Mouse (Mus musculus) lung, postnatal 0 days (tissue): ENCODE data around the gene Gabrb1. TPM values are rescaled to one million over a fixed set of nuclear protein-coding genes. Genes with fewer than 3 reads are reported as not detected.

Source experiments
- ATAC-seq: fragments of 200-750 bp; cut with Nextera tagmentation; 2 replicates; pipeline ENCODE4 v1.8.0; 2017; ENCODE audit warnings: moderate library complexity
- DNase-seq: peaks from one replicate; pipeline ENCODE4 v3.0.0-alpha.2; 2016; ENCODE audit warnings: low spot score
- H3K27ac ChIP-seq: fragments of 300-500 bp; sonication (generic); 2 replicates; pipeline ENCODE4 v1.5.1; 2014; ENCODE audit warnings: antibody characterized with exemption, mild to moderate bottlenecking, low read length, mixed read lengths
- H3K27me3 ChIP-seq: fragments of 300-500 bp; sonication (generic); replicated peaks from 2 replicates; pipeline ENCODE4 v1.6.1; 2014; ENCODE audit warnings: low read length, mixed read lengths; ENCODE audit not compliant: insufficient read depth
- H3K36me3 ChIP-seq: fragments of 300-500 bp; sonication (generic); 2 replicates; pipeline ENCODE4 v1.6.1; 2014; ENCODE audit warnings: low read length, mixed read lengths; ENCODE audit not compliant: insufficient read depth
- H3K4me1 ChIP-seq: fragments of 300-500 bp; sonication (generic); 2 replicates; pipeline ENCODE4 v1.6.1; 2014; ENCODE audit warnings: antibody characterized with exemption, low read depth, low read length, mixed read lengths; ENCODE audit not compliant: insufficient read depth
- H3K4me2 ChIP-seq: fragments of 300-500 bp; sonication (generic); replicated peaks from 2 replicates; pipeline ENCODE4 v1.6.1; 2014; ENCODE audit warnings: low read depth, mild to moderate bottlenecking, low read length, moderate library complexity, mixed read lengths
- H3K4me3 ChIP-seq: fragments of 300-500 bp; sonication (generic); 2 replicates; pipeline ENCODE4 v1.5.1; 2014; ENCODE audit warnings: low read depth, low read length
- H3K9ac ChIP-seq: fragments of 300-500 bp; sonication (generic); replicated peaks from 2 replicates; pipeline ENCODE4 v1.6.1; 2014; ENCODE audit warnings: low read depth, mild to moderate bottlenecking
- H3K9me3 ChIP-seq: fragments of 300-500 bp; sonication (generic); 2 replicates; pipeline ENCODE4 v1.6.1; 2016; ENCODE audit warnings: low read length, mixed read lengths
- CTCF ChIP-seq: IDR thresholded peaks from 2 replicates; pipeline ENCODE4 v1.5.1; 2016; ENCODE audit warnings: antibody characterized with exemption, mild to moderate bottlenecking
- EP300 ChIP-seq: IDR thresholded peaks from 2 replicates; pipeline ENCODE4 v1.6.1; 2016; ENCODE audit warnings: antibody characterized with exemption, mild to moderate bottlenecking, control low read depth
- WGBS: fragments of 180-500 bp; shearing (Covaris S2); extraction: QIAGEN DNeasy Blood & Tissue Kit; methylation state at CpG from one replicate; pipeline ENCODE4 v1.1.7; 2014; 5-methylcytosine and 5-hydroxymethylcytosine counted together
- polyA plus RNA-seq: library from polyadenylated mRNA; unstranded; fragments of >200 nt; fragmentation: Nextera tagmentation; extraction: Ambion mirVana; gene quantifications from 2 replicates; pipeline ENCODE4 v1.2.1, GENCODE M21; 2015

The Gabrb1 gene
- polyA plus RNA-seq: 0.60 and 1.2 TPM in 2 replicates

GRCm38 (mm10) chr5:71657482-71658114 is at the start of gene Gabrb1:
Gene Gabrb1, plus strand, starts transcription at chr5:71658113.
- Histone ChIP-seq H3K27me3 (0 out of 2 replicates have a peak, but pooled peaks cover 3% of the 10 kb centered on the region), H3K4me3 (peak within 1 kb of the TSS; percentile 37), H3K4me1 (no peaks in the 10 kb centered on the region), H3K4me2 (peak within 1 kb of the TSS; percentile 66), H3K27ac (no peak within 1 kb of the TSS), H3K36me3 (no peaks in the 10 kb centered on the region), H3K9me3 (no peaks in the 10 kb centered on the region), H3K9ac (no peak within 1 kb of the TSS)
- peak; percentile 39 for DNase-seq
- no peak for TF ChIP-seq CTCF
- ATAC-seq: peak; percentile 83
- WGBS: under 1% methylated on average over 46 of the region's 49 CpGs

DNA sequence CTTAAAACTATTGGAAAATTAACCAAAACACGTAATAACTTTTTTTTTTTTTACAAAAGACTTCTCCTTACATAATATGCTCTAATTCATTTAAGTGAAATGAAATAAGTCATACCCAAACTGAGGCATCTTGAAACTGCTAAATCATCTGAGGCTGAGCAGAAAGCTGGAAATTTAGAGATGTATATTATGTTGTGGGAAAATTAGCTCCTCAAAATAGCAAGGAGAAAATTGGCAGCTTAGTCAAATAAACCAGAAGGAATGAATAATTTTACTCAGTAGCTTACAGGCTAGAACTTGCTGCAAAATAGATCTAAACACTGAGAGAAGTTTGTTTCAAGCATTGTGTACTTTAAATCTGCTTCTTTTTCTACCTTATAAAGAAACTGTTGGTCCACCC is 49.2 kb upstream of the Gabrb1 start:
- H3K27me3 ChIP-seq: no peaks in the 10 kb centered on the region
- ATAC-seq (no peak), DNase-seq (no peak)
- H3K4me3 ChIP-seq: no peak overlapping the region
- no peak overlapping the region for H3K9ac ChIP-seq
- no peak overlapping the region for H3K27ac ChIP-seq
- TF ChIP-seq EP300: no peak
- TF ChIP-seq CTCF: no peak
- no peaks in the 10 kb centered on the region for H3K9me3 ChIP-seq
- H3K4me2 ChIP-seq: no peak overlapping the region
- no peaks in the 10 kb centered on the region for H3K36me3 ChIP-seq
- 57% methylated on average over 1 of the region's 1 CpGs for WGBS
- H3K4me1 ChIP-seq: no peaks in the 10 kb centered on the region

DNA sequence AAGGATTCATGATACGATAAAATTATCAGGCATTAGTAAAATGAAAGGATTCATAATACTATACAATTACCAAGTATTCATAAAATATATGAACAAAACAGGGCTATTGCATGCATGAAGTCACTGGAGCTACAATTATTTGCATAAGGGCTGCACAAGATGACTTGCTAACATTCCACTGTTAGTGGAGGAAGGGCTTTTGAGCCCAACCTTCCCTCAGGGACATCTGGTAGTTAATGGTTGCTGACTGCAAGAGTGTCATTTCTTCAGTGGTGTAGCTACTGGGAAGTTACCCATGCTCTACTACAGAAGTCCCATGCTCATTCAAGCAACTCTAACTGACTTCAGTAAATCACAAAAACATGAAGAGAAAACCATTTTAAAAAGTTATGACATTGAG is 43.6 kb upstream of the Gabrb1 start:
- Histone ChIP-seq H3K4me1 (no peaks in the 10 kb centered on the region), H3K4me3 (no peak overlapping the region), H3K27ac (no peak overlapping the region), H3K27me3 (no peaks in the 10 kb centered on the region), H3K9ac (no peak overlapping the region), H3K4me2 (no peak overlapping the region), H3K9me3 (no peaks in the 10 kb centered on the region), H3K36me3 (no peaks in the 10 kb centered on the region)
- TF ChIP-seq CTCF (no peak), EP300 (no peak)
- WGBS: 88% methylated on average over 1 of the region's 1 CpGs
- no peak for DNase-seq
- ATAC-seq: no peak

DNA sequence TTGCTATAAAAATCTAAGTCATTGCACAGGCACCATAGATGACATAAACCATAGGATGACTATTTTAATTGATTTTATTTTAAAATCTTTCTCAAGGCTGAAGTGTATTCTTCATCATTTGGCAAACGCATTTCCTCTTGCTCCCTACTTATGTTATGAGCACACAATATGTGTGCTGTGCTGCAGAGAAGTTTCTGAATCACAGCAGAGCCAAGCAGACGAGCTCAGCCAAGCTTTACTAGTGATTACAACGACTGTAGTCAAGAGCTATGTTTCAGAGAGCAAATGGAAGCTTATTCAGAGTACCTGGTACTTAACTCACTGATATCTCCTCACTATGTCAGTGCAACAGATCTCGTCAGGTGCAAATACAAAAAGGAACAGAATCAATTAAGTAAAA is 41.2 kb upstream of the Gabrb1 start:
- 51% methylated on average over 4 of the region's 4 CpGs for WGBS
- Histone ChIP-seq H3K4me1 (no peaks in the 10 kb centered on the region), H3K27ac (no peak overlapping the region), H3K4me2 (no peak overlapping the region), H3K36me3 (no peaks in the 10 kb centered on the region), H3K9ac (no peak overlapping the region), H3K27me3 (no peaks in the 10 kb centered on the region), H3K4me3 (no peak overlapping the region), H3K9me3 (no peaks in the 10 kb centered on the region)
- DNase-seq: no peak
- ATAC-seq: no peak
- no peak for TF ChIP-seq EP300
- no peak for TF ChIP-seq CTCF

- Histone ChIP-seq H3K36me3 (no peaks in the 10 kb centered on the region), H3K4me2 (no peak overlapping the region), H3K9ac (no peak overlapping the region), H3K9me3 (no peaks in the 10 kb centered on the region), H3K27me3 (no peaks in the 10 kb centered on the region), H3K27ac (no peak overlapping the region), H3K4me3 (no peak overlapping the region), H3K4me1 (no peaks in the 10 kb centered on the region)
- DNase-seq (no peak), ATAC-seq (no peak)
- TF ChIP-seq EP300 (no peak), CTCF (no peak)
- 84% methylated on average over 3 of the region's 3 CpGs for WGBS
Measured at GRCm38 (mm10) chr5:71627820-71628219, 30.1 kb upstream of the Gabrb1 start.

DNA sequence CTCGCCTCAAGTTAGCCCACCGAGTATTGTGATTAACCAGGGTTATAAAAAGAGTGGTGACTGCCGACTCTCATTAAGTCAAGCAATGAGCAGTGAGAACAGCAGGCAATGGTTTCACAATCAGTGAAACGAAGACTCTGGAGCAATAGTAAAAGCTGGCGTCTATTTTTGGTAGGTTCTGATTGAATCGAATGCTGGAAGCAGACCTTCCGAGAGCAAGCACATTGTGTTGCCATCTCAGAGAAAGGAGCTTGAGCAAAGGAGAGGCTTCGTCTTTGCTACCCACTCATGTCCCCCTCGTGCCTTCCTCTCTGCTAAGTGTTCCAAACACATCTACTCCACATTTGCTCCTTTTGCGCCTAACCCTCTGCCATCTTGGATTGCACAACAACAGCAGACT is 18.1 kb upstream of the Gabrb1 start:
- H3K27me3 ChIP-seq: no peaks in the 10 kb centered on the region

GRCm38 (mm10) chr5:71648108-71648507 is 9.8 kb upstream of the Gabrb1 start:
- H3K4me2 ChIP-seq: no peak overlapping the region
- no peaks in the 10 kb centered on the region for H3K9me3 ChIP-seq
- no peaks in the 10 kb centered on the region for H3K27me3 ChIP-seq
- ATAC-seq (no peak), DNase-seq (no peak)
- H3K4me3 ChIP-seq: no peak overlapping the region
- H3K36me3 ChIP-seq: no peaks in the 10 kb centered on the region
- no peak overlapping the region for H3K9ac ChIP-seq
- H3K27ac ChIP-seq: no peak overlapping the region
- WGBS: 82% methylated on average over 2 of the region's 2 CpGs
- no peaks in the 10 kb centered on the region for H3K4me1 ChIP-seq
- TF ChIP-seq CTCF (no peak), EP300 (no peak)

More for the DNA sequence above, 18.1 kb upstream of the Gabrb1 start:
- WGBS: 80% methylated on average over 10 of the region's 10 CpGs
- DNase-seq (no peak), ATAC-seq (no peak)
- Histone ChIP-seq H3K4me1 (no peaks in the 10 kb centered on the region), H3K27ac (no peak overlapping the region), H3K36me3 (no peaks in the 10 kb centered on the region), H3K4me3 (no peak overlapping the region), H3K9ac (no peak overlapping the region), H3K4me2 (no peak overlapping the region), H3K9me3 (no peaks in the 10 kb centered on the region)
- TF ChIP-seq EP300 (no peak), CTCF (no peak)
